Mouse (Mus musculus): ENCODE data around the gene Rpusd2.

DNA sequence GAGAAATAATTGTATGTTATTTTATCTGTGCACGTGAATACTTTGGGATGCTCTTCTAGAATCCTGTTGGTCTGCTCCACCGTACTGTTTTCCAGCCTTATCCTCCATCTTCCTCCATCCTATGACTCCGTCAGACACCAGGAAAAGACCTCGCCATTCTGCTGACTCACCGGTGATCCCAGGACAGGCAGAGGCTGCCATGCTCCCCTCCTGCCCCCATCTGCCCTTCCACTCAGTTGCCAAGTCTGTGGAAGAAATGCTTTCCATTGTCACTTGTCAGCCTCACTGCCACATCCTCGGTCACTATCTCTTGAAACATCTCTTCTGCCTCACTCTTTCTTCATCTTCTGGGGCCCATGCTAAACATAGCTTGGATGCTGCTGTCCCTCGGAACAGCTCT lies 27.7 kb upstream of the Rpusd2 start:
- TF ChIP-seq CTCF (conservative IDR thresholded peaks at IDR 0.05; ENCODE audit: low read length): no peak
- no peak for TF ChIP-seq POU5F1 (IDR thresholded peaks at IDR 0.05; ENCODE audit: borderline replicate concordance, low read length)
